Mouse (Mus musculus): ENCODE measurements around the gene Mpv17l2. TPM values are rescaled to one million over a fixed set of nuclear protein-coding genes. Genes with fewer than 3 reads are reported as not detected.

Mpv17l2 gene
- polyA plus RNA-seq, 1 experiment from 2014 or later = 37.1 TPM

- Histone ChIP-seq H3K27ac (ENCODE audit: low read length) (no peak overlapping the region), H3K9me3 (ENCODE audit: control insufficient read depth, low read length) (no peaks in the 10 kb centered on the region), H3K27me3 (ENCODE audit: control insufficient read depth, insufficient read depth, low read depth, low read length) (peaks cover 52% of the 10 kb centered on the region), H3K9ac (ENCODE audit: low read length) (no peak overlapping the region), H3K4me2 (ENCODE audit: low read depth, low read length) (no peak overlapping the region), H3K36me3 (ENCODE audit: control insufficient read depth, insufficient read depth, low read length) (no peaks in the 10 kb centered on the region), H3K4me1 (replicated peaks; ENCODE audit: control insufficient read depth, insufficient read depth, low read length) (peaks cover 11% of the 10 kb centered on the region), H3K4me3 (ENCODE audit: low read length) (no peak overlapping the region)
- WGBS = 51% methylated on average over 5 of the region's 5 CpGs
- ATAC-seq (ENCODE audit: low read depth) = no peak
Measured at GRCm38 (mm10) chr8:70741661-70742060, 19.1 kb downstream of the Mpv17l2 start.

- Histone ChIP-seq H3K4me1 (replicated peaks; ENCODE audit: control insufficient read depth, insufficient read depth, low read length) (0 out of 2 replicates have a peak, but pooled peaks cover 2% of the 10 kb centered on the region), H3K9me3 (ENCODE audit: control insufficient read depth, low read length) (no peaks in the 10 kb centered on the region), H3K27me3 (ENCODE audit: control insufficient read depth, insufficient read depth, low read depth, low read length) (peaks cover 18% of the 10 kb centered on the region), H3K4me2 (ENCODE audit: low read depth, low read length) (no peak overlapping the region), H3K36me3 (ENCODE audit: control insufficient read depth, insufficient read depth, low read length) (no peaks in the 10 kb centered on the region), H3K27ac (ENCODE audit: low read length) (0 out of 2 replicates have a peak overlapping the region, but pooled peaks have one; percentile 17), H3K9ac (ENCODE audit: low read length) (no peak overlapping the region), H3K4me3 (ENCODE audit: low read length) (no peak overlapping the region)
- 25% methylated on average over 3 of the region's 3 CpGs for WGBS
- peak; percentile 74 for ATAC-seq (ENCODE audit: low read depth)
Measured at GRCm38 (mm10) chr8:70738211-70738610, 22.5 kb downstream of the Mpv17l2 start.

GRCm38 (mm10) chr8:70737705-70738104, 23.0 kb downstream of the Mpv17l2 start:
- H3K4me3 ChIP-seq (ENCODE audit: low read length) = no peak overlapping the region
- peaks cover 13% of the 10 kb centered on the region for H3K27me3 ChIP-seq (ENCODE audit: control insufficient read depth, insufficient read depth, low read depth, low read length)
- no peaks in the 10 kb centered on the region for H3K36me3 ChIP-seq (ENCODE audit: control insufficient read depth, insufficient read depth, low read length)
- WGBS = 48% methylated on average over 5 of the region's 5 CpGs
- no peak overlapping the region for H3K4me2 ChIP-seq (ENCODE audit: low read depth, low read length)
- no peak for ATAC-seq (ENCODE audit: low read depth)
- no peak overlapping the region for H3K9ac ChIP-seq (ENCODE audit: low read length)
- no peaks in the 10 kb centered on the region for H3K4me1 ChIP-seq (replicated peaks; ENCODE audit: control insufficient read depth, insufficient read depth, low read length)
- H3K27ac ChIP-seq (ENCODE audit: low read length) = no peak overlapping the region
- no peaks in the 10 kb centered on the region for H3K9me3 ChIP-seq (ENCODE audit: control insufficient read depth, low read length)

- WGBS = 75% methylated on average over 4 of the region's 4 CpGs
- Histone ChIP-seq H3K9me3 (ENCODE audit: control insufficient read depth, low read length) (no peaks in the 10 kb centered on the region), H3K4me3 (ENCODE audit: low read length) (no peak overlapping the region), H3K27me3 (ENCODE audit: control insufficient read depth, insufficient read depth, low read depth, low read length) (peaks cover 23% of the 10 kb centered on the region), H3K4me2 (ENCODE audit: low read depth, low read length) (no peak overlapping the region), H3K27ac (ENCODE audit: low read length) (no peak overlapping the region), H3K36me3 (ENCODE audit: control insufficient read depth, insufficient read depth, low read length) (no peaks in the 10 kb centered on the region), H3K4me1 (replicated peaks; ENCODE audit: control insufficient read depth, insufficient read depth, low read length) (peaks cover 4% of the 10 kb centered on the region; the same call in 1 of the 2 replicates), H3K9ac (ENCODE audit: low read length) (no peak overlapping the region)
- no peak for ATAC-seq (ENCODE audit: low read depth)
Measured at GRCm38 (mm10) chr8:70730956-70731355, 29.8 kb downstream of the Mpv17l2 start.

- 2% methylated on average over 34 of the region's 34 CpGs for WGBS
- Histone ChIP-seq H3K4me2 (ENCODE audit: low read depth, low read length) (peak overlapping the region; percentile 57), H3K4me1 (replicated peaks; ENCODE audit: control insufficient read depth, insufficient read depth, low read length) (peaks cover 4% of the 10 kb centered on the region; the same call in 1 of the 2 replicates), H3K4me3 (ENCODE audit: low read length) (peak overlapping the region; percentile 41), H3K27me3 (ENCODE audit: control insufficient read depth, insufficient read depth, low read depth, low read length) (peaks cover 23% of the 10 kb centered on the region), H3K27ac (ENCODE audit: low read length) (no peak overlapping the region), H3K9ac (ENCODE audit: low read length) (peak overlapping the region; percentile 55), H3K9me3 (ENCODE audit: control insufficient read depth, low read length) (no peaks in the 10 kb centered on the region), H3K36me3 (ENCODE audit: control insufficient read depth, insufficient read depth, low read length) (no peaks in the 10 kb centered on the region)
- ATAC-seq (ENCODE audit: low read depth) = peak; percentile 36; the same call in 1 of the 2 replicates
Measured at GRCm38 (mm10) chr8:70729808-70730475, 30.8 kb downstream of the Mpv17l2 start.

GRCm38 (mm10) chr8:70726721-70727120, 34.0 kb downstream of the Mpv17l2 start:
- Histone ChIP-seq H3K4me3 (ENCODE audit: low read length) (no peak overlapping the region), H3K27ac (ENCODE audit: low read length) (no peak overlapping the region), H3K9ac (ENCODE audit: low read length) (no peak overlapping the region), H3K9me3 (ENCODE audit: control insufficient read depth, low read length) (no peaks in the 10 kb centered on the region), H3K4me2 (ENCODE audit: low read depth, low read length) (no peak overlapping the region), H3K36me3 (ENCODE audit: control insufficient read depth, insufficient read depth, low read length) (no peaks in the 10 kb centered on the region), H3K4me1 (replicated peaks; ENCODE audit: control insufficient read depth, insufficient read depth, low read length) (peaks cover 4% of the 10 kb centered on the region; the same call in 1 of the 2 replicates), H3K27me3 (ENCODE audit: control insufficient read depth, insufficient read depth, low read depth, low read length) (peaks cover 23% of the 10 kb centered on the region)
- WGBS = 35% methylated on average over 11 of the region's 11 CpGs
- ATAC-seq (ENCODE audit: low read depth) = no peak

- 21% methylated on average over 14 of the region's 14 CpGs for WGBS
- Histone ChIP-seq H3K4me2 (ENCODE audit: low read depth, low read length) (no peak overlapping the region), H3K27ac (ENCODE audit: low read length) (no peak overlapping the region), H3K9ac (ENCODE audit: low read length) (no peak overlapping the region), H3K4me1 (replicated peaks; ENCODE audit: control insufficient read depth, insufficient read depth, low read length) (peaks cover 4% of the 10 kb centered on the region; the same call in 1 of the 2 replicates), H3K36me3 (ENCODE audit: control insufficient read depth, insufficient read depth, low read length) (no peaks in the 10 kb centered on the region), H3K9me3 (ENCODE audit: control insufficient read depth, low read length) (no peaks in the 10 kb centered on the region), H3K27me3 (ENCODE audit: control insufficient read depth, insufficient read depth, low read depth, low read length) (peaks cover 23% of the 10 kb centered on the region), H3K4me3 (ENCODE audit: low read length) (no peak overlapping the region)
- no peak for ATAC-seq (ENCODE audit: low read depth)
Measured at GRCm38 (mm10) chr8:70725792-70726447, 34.8 kb downstream of the Mpv17l2 start.

- Histone ChIP-seq H3K4me1 (replicated peaks; ENCODE audit: control insufficient read depth, insufficient read depth, low read length) (no peaks in the 10 kb centered on the region; the same call in 1 of the 2 replicates), H3K27ac (ENCODE audit: low read length) (no peak overlapping the region), H3K4me2 (ENCODE audit: low read depth, low read length) (no peak overlapping the region), H3K27me3 (ENCODE audit: control insufficient read depth, insufficient read depth, low read depth, low read length) (peaks cover 16% of the 10 kb centered on the region), H3K9me3 (ENCODE audit: control insufficient read depth, low read length) (no peaks in the 10 kb centered on the region), H3K9ac (ENCODE audit: low read length) (no peak overlapping the region), H3K36me3 (ENCODE audit: control insufficient read depth, insufficient read depth, low read length) (no peaks in the 10 kb centered on the region), H3K4me3 (ENCODE audit: low read length) (no peak overlapping the region)
- ATAC-seq (ENCODE audit: low read depth) = no peak
- 67% methylated on average over 12 of the region's 12 CpGs for WGBS
Measured at GRCm38 (mm10) chr8:70724216-70724615, 36.5 kb downstream of the Mpv17l2 start.

- H3K9ac ChIP-seq (ENCODE audit: low read length) = no peak within 1 kb of the TSS
- no peaks in the 10 kb centered on the region for H3K9me3 ChIP-seq (ENCODE audit: control insufficient read depth, low read length)
- no peak within 1 kb of the TSS for H3K27ac ChIP-seq (ENCODE audit: low read length)
- ATAC-seq (ENCODE audit: low read depth) = peak; percentile 34; the same call in 1 of the 2 replicates
- 37% methylated on average over 7 of the region's 7 CpGs for WGBS
- no peak within 1 kb of the TSS for H3K4me3 ChIP-seq (ENCODE audit: low read length)
- no peak within 1 kb of the TSS for H3K4me2 ChIP-seq (ENCODE audit: low read depth, low read length)
- H3K4me1 ChIP-seq (replicated peaks; ENCODE audit: control insufficient read depth, insufficient read depth, low read length) = no peaks in the 10 kb centered on the region; the same call in 1 of the 2 replicates
- no peaks in the 10 kb centered on the region for H3K36me3 ChIP-seq (ENCODE audit: control insufficient read depth, insufficient read depth, low read length)
- peaks cover 11% of the 10 kb centered on the region; the same call in 1 of the 2 replicates for H3K27me3 ChIP-seq (ENCODE audit: control insufficient read depth, insufficient read depth, low read depth, low read length)
Measured at GRCm38 (mm10) chr8:70723486-70724210, 37.1 kb downstream of the Mpv17l2 start, which contains the start of gene Pde4c. Gene Pde4c (plus strand): TSS chr8:70723720.
